Mouse (Mus musculus) MEL (cell line): ENCODE data around the gene Hpd. TPM values are rescaled to one million over a fixed set of nuclear protein-coding genes. Genes with fewer than 3 reads are reported as not detected.

Experiments
- DNase-seq: peaks from one replicate; pipeline ENCODE4 v3.0.0; 2011; ENCODE audit warnings: low read depth, low spot score
- H3K27ac ChIP-seq: 2 replicates; pipeline ENCODE4 v1.5.1; 2012; ENCODE audit warnings: low read depth, mild to moderate bottlenecking, control low read depth, low read length, moderate library complexity; ENCODE audit not compliant: control insufficient read depth
- H3K27me3 ChIP-seq, 2 experiments: fragments of 150-350 bp in 1 of 2; sonication (generic) in 1 of 2; 2 replicates each; pipeline ENCODE4 v1.6.1; 2012; ENCODE audit warnings: low read length in 2 of 2, mild to moderate bottlenecking in 2 of 2, improper control_type of control experiment in 1 of 2, moderate library complexity in 1 of 2; ENCODE audit not compliant: insufficient read depth in 2 of 2, control insufficient read depth in 1 of 2
- H3K36me3 ChIP-seq, 2 experiments: 2 replicates each; pipeline ENCODE4 v1.6.1; 2012 to 2014; ENCODE audit warnings: low read length in 2 of 2, improper control_type of control experiment in 1 of 2, inconsistent platforms in 1 of 2, mild to moderate bottlenecking in 1 of 2; ENCODE audit not compliant: insufficient read depth in 2 of 2, control insufficient read depth in 1 of 2
- H3K4me1 ChIP-seq, 2 experiments: fragments of 150-350 bp in 1 of 2; sonication (generic) in 1 of 2; 2 replicates each; pipeline ENCODE4 v1.6.1; 2012; ENCODE audit warnings: low read length in 2 of 2, improper control_type of control experiment in 1 of 2, mild to moderate bottlenecking in 1 of 2; ENCODE audit not compliant: insufficient read depth in 2 of 2, control insufficient read depth in 1 of 2
- H3K4me3 ChIP-seq, 2 experiments: fragments of 150-350 bp in 1 of 2; sonication (generic) in 1 of 2; 2 replicates each; pipeline ENCODE4 v1.5.1; 2012; ENCODE audit warnings: low read depth in 2 of 2, low read length in 2 of 2, mild to moderate bottlenecking in 2 of 2, moderate library complexity in 2 of 2, control low read depth in 1 of 2, improper control_type of control experiment in 1 of 2; ENCODE audit not compliant: control insufficient read depth in 1 of 2, insufficient read depth in 1 of 2
- H3K79me2 ChIP-seq: 2 replicates; pipeline ENCODE4 v1.6.1; 2012; ENCODE audit warnings: mild to moderate bottlenecking, low read length, moderate library complexity; ENCODE audit not compliant: control insufficient read depth, poor library complexity, insufficient read depth
- H3K9ac ChIP-seq: 2 replicates; pipeline ENCODE4 v1.6.1; 2012; ENCODE audit warnings: low read depth, mild to moderate bottlenecking, control low read depth, low read length, moderate library complexity; ENCODE audit not compliant: control insufficient read depth, poor library complexity, severe bottlenecking
- H3K9me3 ChIP-seq: fragments of 150-350 bp; sonication (generic); replicated peaks from 2 replicates; pipeline ENCODE4 v1.6.1; 2012; ENCODE audit warnings: mild to moderate bottlenecking, low read length, improper control_type of control experiment, moderate library complexity; ENCODE audit not compliant: insufficient read depth
- CTCF ChIP-seq, 3 experiments: IDR thresholded peaks in 2 of 3; conservative IDR thresholded peaks in 1 of 3; 2 replicates each; pipeline ENCODE4 v1.5.1; 2011 to 2012; ENCODE audit warnings: low read length in 3 of 3, low read depth in 2 of 3, mild to moderate bottlenecking in 2 of 3, improper control_type of control experiment in 1 of 3, inconsistent platforms in 1 of 3, mixed read lengths in 1 of 3, moderate library complexity in 1 of 3; ENCODE audit not compliant: control insufficient read depth in 1 of 3, insufficient read depth in 1 of 3, poor library complexity in 1 of 3, severe bottlenecking in 1 of 3
- EP300 ChIP-seq, 2 experiments: IDR thresholded peaks; 2 replicates each; pipeline ENCODE4 v1.6.1; 2011; ENCODE audit warnings: improper control_type of control experiment in 2 of 2, low read length in 2 of 2, low read depth in 1 of 2, mild to moderate bottlenecking in 1 of 2
- GABPA ChIP-seq: IDR thresholded peaks from 2 replicates; pipeline ENCODE4 v1.6.1; 2012; ENCODE audit warnings: low read depth, mild to moderate bottlenecking, inconsistent platforms, low read length, improper control_type of control experiment, moderate library complexity
- HCFC1 ChIP-seq: IDR thresholded peaks from 2 replicates; pipeline ENCODE4 v1.6.1; 2012; ENCODE audit warnings: low read depth, mild to moderate bottlenecking, inconsistent platforms, low read length, improper control_type of control experiment, moderate library complexity
- MAX ChIP-seq: IDR thresholded peaks from 2 replicates; pipeline ENCODE4 v1.6.1; 2011; ENCODE audit warnings: low read length, improper control_type of control experiment
- MXI1 ChIP-seq: IDR thresholded peaks from 2 replicates; pipeline ENCODE4 v1.6.1; 2011; ENCODE audit warnings: mild to moderate bottlenecking, low read depth, low read length, improper control_type of control experiment
- MYB ChIP-seq: IDR thresholded peaks from 2 replicates; pipeline ENCODE4 v1.6.1; 2011; ENCODE audit warnings: mild to moderate bottlenecking, low read depth, low read length, improper control_type of control experiment
- MYC ChIP-seq: IDR thresholded peaks from 2 replicates; pipeline ENCODE4 v1.6.1; 2011; ENCODE audit warnings: low read depth, mild to moderate bottlenecking, low read length, improper control_type of control experiment, moderate library complexity
- RAD21 ChIP-seq: IDR thresholded peaks from 2 replicates; pipeline ENCODE4 v1.6.1; 2011; ENCODE audit warnings: mild to moderate bottlenecking, low read depth, low read length, improper control_type of control experiment
- RCOR1 ChIP-seq: IDR thresholded peaks from 2 replicates; pipeline ENCODE4 v1.6.1; 2012; ENCODE audit warnings: low read depth, mild to moderate bottlenecking, inconsistent platforms, low read length, improper control_type of control experiment
- SIN3A ChIP-seq: IDR thresholded peaks from 2 replicates; pipeline ENCODE4 v1.6.1; 2012; ENCODE audit warnings: low read length, improper control_type of control experiment, inconsistent platforms
- SMC3 ChIP-seq: IDR thresholded peaks from 2 replicates; pipeline ENCODE4 v1.6.1; 2011; ENCODE audit warnings: low read depth, low read length, improper control_type of control experiment
- TCF12 ChIP-seq: IDR thresholded peaks from 2 replicates; pipeline ENCODE4 v1.6.1; 2014; ENCODE audit warnings: low read depth, mild to moderate bottlenecking, inconsistent platforms, low read length, improper control_type of control experiment, moderate library complexity
- USF1 ChIP-seq: IDR thresholded peaks from 2 replicates; pipeline ENCODE4 v1.6.1; 2014; ENCODE audit warnings: low read depth, mild to moderate bottlenecking, inconsistent platforms, low read length, improper control_type of control experiment, moderate library complexity
- ZC3H11A ChIP-seq: IDR thresholded peaks from 2 replicates; pipeline ENCODE4 v1.6.1; 2012; ENCODE audit warnings: low read depth, mild to moderate bottlenecking, inconsistent platforms, low read length, improper control_type of control experiment
- ZKSCAN1 ChIP-seq: IDR thresholded peaks from 2 replicates; pipeline ENCODE4 v1.6.1; 2012; ENCODE audit warnings: low read depth, mild to moderate bottlenecking, inconsistent platforms, low read length, improper control_type of control experiment, moderate library complexity
- ZNF384 ChIP-seq: IDR thresholded peaks from 2 replicates; pipeline ENCODE4 v1.6.1; 2012; ENCODE audit warnings: low read depth, mild to moderate bottlenecking, inconsistent platforms, low read length, improper control_type of control experiment
- polyA plus RNA-seq, 2 experiments: library from polyadenylated mRNA; stranded (reverse) in 1 of 2; unstranded in 1 of 2; fragments of >175 nt in 1 of 2; fragments of >200 nt in 1 of 2; gene quantifications; 2 replicates each; pipeline versions ENCODE4 v1.2.1 to v1.2.4; 2012; ENCODE audit warnings: low replicate concordance in 2 of 2, low read depth in 1 of 2; ENCODE audit not compliant: insufficient read length in 2 of 2, insufficient read depth in 1 of 2, missing spikeins in 1 of 2
- total RNA-seq: library from RNA; depleted of rRNA; stranded (reverse); fragments of 300-350 nt; gene quantifications from 2 replicates; pipeline ENCODE4 v1.2.3, GENCODE M21; 2012

Hpd gene
- total and polyA plus RNA-seq, 3 experiments: not detected

DNA sequence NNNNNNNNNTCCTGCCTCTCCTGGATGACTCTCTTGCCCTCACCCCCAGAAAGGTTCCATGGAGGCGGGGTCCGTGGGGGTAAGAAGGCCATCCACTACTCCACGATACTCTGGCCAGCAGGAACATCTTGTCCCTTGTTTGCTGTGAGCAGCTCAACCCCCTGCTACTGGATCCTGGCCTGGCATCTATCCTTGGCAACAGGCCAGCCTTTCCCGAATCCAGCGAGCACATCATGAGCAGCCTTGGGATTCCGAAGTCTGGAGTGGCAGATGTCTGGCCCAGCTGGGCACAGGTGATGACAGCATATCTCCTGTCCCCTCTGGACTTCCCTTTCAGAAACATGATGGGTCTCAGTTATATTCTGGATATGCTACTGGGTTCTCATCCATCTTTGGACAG lies 3.4 kb upstream of the Hpd start:
- Histone ChIP-seq H3K27me3 (no peaks in the 10 kb centered on the region), H3K9ac (no peak overlapping the region), H3K79me2 (no peaks in the 10 kb centered on the region), H3K9me3 (no peaks in the 10 kb centered on the region), H3K27ac (no peak overlapping the region), H3K36me3 (no peaks in the 10 kb centered on the region), H3K4me1 (peaks cover 0 to under 1% of the 10 kb centered on the region in 2 experiments; a peak in 1 of 4 replicates), H3K4me3 (no peak overlapping the region)
- DNase-seq: no peak
- TF ChIP-seq MYC: no peak

DNA sequence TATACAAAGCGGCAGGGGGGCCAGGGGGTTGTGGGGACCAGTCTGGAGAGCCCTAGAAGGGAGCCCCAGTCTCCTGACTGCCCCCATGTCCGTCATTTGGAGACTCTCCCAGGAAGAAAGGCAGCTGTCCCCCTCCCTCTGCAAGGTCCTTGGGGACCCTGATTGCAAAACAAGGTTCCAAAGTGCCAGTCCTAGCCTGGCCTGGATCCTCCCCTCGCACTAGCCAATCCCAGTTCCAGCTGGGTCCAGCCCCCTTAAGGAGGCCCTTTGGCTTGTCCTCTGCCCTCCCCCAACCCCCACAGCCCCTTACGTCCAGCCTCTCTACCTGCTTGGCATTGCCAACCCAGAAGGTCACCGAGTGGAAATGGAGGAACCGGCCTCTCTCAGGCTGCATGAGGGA lies 991 bp downstream of the Hpd start:
- Histone ChIP-seq H3K27me3 (no peaks in the 10 kb centered on the region), H3K9ac (no peak overlapping the region)

DNA sequence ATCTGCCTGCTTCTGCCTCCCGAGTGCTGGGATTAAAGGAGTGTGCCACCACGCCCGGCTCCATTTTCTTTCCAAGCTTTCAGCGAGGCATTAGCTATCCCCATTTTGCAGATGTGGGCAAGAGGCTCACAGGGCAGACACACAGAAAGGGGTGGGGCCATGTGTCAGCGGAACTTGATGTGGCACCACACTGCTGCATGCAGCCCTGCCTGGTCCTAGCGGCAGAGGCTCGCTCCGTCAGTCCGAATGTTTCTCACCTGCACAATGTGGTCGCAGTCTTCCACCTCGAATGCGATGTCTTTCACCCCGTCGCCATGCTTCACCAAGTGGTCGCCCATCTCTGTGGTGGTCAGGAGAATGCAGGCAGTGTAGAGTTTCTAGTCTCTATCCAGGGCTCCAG lies 2.1 kb downstream of the Hpd start:
- no peak overlapping the region for H3K4me3 ChIP-seq
- no peaks in the 10 kb centered on the region; a peak in 1 of 4 replicates for H3K27me3 ChIP-seq
- no peaks in the 10 kb centered on the region for H3K9me3 ChIP-seq
- no peaks in the 10 kb centered on the region for H3K4me1 ChIP-seq
- no peak overlapping the region for H3K27ac ChIP-seq
- H3K36me3 ChIP-seq: no peaks in the 10 kb centered on the region
- TF ChIP-seq MXI1 (no peak), GABPA (no peak)
- no peak for DNase-seq
- H3K79me2 ChIP-seq: no peaks in the 10 kb centered on the region
- no peak overlapping the region for H3K9ac ChIP-seq

More for the DNA sequence above, 991 bp downstream of the Hpd start:
- no peaks in the 10 kb centered on the region for H3K36me3 ChIP-seq
- no peaks in the 10 kb centered on the region for H3K4me1 ChIP-seq
- H3K27ac ChIP-seq: no peak overlapping the region
- no peak for TF ChIP-seq GABPA
- no peak for TF ChIP-seq ZNF384
- TF ChIP-seq SMC3: no peak
- no peak for TF ChIP-seq ZC3H11A
- TF ChIP-seq SIN3A: no peak
- TF ChIP-seq RAD21: no peak
- TF ChIP-seq MYC: no peak
- no peak for TF ChIP-seq USF1
- TF ChIP-seq MAX: no peak
- no peak for TF ChIP-seq MYB
- TF ChIP-seq RCOR1: no peak
- no peak for TF ChIP-seq EP300 (IDR thresholded peaks at IDR 0.05; ENCODE audit: low read depth in 1 of 2, low read length in 2 of 2)
- TF ChIP-seq CTCF (IDR thresholded peaks at IDR 0.05 in 2 of 3, conservative IDR thresholded peaks at IDR 0.05 in 1 of 3; ENCODE audit: control insufficient read depth in 1 of 3, insufficient read depth in 1 of 3, low read depth in 2 of 3, low read length in 3 of 3, poor library complexity in 1 of 3, severe bottlenecking in 1 of 3): no peak
- TF ChIP-seq ZKSCAN1: no peak
- TF ChIP-seq TCF12: no peak
- TF ChIP-seq HCFC1: no peak
- TF ChIP-seq, all 39 proteins: peak for 0
- no peak for DNase-seq
- Histone ChIP-seq H3K9me3 (no peaks in the 10 kb centered on the region), H3K4me3 (no peak overlapping the region), H3K79me2 (no peaks in the 10 kb centered on the region)
